Mouse (Mus musculus): ENCODE measurements around the gene Scn1b.

GRCm38 (mm10) chr7:31080611-31081010 is 46.2 kb downstream of the Scn1b start:
- TF ChIP-seq POLR2A (IDR thresholded peaks at IDR 0.05; ENCODE audit: low read depth, low read length), result no peak
- no peak for TF ChIP-seq MXI1 (IDR thresholded peaks at IDR 0.05; ENCODE audit: low read depth, low read length)
- no peak for TF ChIP-seq ELF1 (IDR thresholded peaks at IDR 0.05; ENCODE audit: low read depth, low read length)
- TF ChIP-seq HCFC1 (IDR thresholded peaks at IDR 0.05; ENCODE audit: low read depth, low read length), result no peak
- no peak for TF ChIP-seq CTCF (conservative IDR thresholded peaks at IDR 0.05 in 1 of 2, IDR thresholded peaks at IDR 0.05 in 1 of 2; ENCODE audit: low read depth in 2 of 2, low read length in 2 of 2)
- no peak for TF ChIP-seq IRF4 (IDR thresholded peaks at IDR 0.05; ENCODE audit: low read depth, low read length)
- TF ChIP-seq MAZ (IDR thresholded peaks at IDR 0.05; ENCODE audit: low read depth, low read length), result no peak
- TF ChIP-seq JUND (conservative IDR thresholded peaks at IDR 0.05; ENCODE audit: low read depth, low read length), result no peak
- no peak for TF ChIP-seq SIN3A (IDR thresholded peaks at IDR 0.05; ENCODE audit: low read length)
